Mouse (Mus musculus) lung, postnatal 4 days (tissue): Measurements from ENCODE around the gene Flad1.
A peak's percentile ranks its signal among the peaks of the same experiment; 100 is the strongest.

Experiments
- DNase-seq, 2 experiments: peaks; one replicate each; pipeline ENCODE4 v3.0.0; 2021

Flad1 gene

DNA sequence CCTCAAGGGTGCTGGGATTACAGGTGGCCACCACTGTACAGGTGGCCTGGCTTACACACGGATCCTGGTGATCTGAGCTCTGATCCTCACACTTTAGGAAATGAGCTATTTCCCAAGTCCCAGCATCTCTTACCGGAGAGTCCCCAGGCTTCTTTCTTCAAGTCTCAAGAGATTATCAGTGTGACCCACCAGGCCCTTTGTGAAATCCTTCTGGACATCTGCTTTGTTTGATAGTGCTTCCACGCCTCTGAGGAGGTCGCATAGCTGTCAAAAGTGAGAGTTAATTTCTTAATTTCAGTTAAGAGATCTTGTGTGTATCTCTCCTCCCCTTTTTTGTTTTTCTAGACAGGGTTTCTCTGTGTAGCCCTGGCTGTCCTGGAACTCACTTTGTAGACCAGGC is 14.2 kb upstream of the Flad1 start:
- no peak for DNase-seq

DNA sequence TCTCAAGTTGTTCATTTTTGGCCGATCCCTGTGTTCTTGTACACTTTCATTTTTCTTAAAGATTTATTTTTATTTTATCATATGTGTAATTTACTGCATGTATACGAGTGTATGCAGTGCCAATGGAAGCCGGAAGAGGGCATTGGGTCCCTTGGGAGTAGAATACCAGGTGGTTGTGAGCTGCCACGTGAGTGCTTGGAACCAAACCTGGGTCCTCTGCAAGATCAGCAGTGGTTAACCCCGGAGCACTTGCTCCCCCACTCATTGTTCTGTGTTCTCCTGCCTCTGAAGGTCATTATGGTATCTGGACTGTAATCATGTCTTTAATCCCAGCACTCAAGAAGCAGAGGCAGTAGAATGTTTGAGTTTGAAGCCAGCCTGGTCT is 13.5 kb upstream of the Flad1 start:
- DNase-seq, result no peak

DNA sequence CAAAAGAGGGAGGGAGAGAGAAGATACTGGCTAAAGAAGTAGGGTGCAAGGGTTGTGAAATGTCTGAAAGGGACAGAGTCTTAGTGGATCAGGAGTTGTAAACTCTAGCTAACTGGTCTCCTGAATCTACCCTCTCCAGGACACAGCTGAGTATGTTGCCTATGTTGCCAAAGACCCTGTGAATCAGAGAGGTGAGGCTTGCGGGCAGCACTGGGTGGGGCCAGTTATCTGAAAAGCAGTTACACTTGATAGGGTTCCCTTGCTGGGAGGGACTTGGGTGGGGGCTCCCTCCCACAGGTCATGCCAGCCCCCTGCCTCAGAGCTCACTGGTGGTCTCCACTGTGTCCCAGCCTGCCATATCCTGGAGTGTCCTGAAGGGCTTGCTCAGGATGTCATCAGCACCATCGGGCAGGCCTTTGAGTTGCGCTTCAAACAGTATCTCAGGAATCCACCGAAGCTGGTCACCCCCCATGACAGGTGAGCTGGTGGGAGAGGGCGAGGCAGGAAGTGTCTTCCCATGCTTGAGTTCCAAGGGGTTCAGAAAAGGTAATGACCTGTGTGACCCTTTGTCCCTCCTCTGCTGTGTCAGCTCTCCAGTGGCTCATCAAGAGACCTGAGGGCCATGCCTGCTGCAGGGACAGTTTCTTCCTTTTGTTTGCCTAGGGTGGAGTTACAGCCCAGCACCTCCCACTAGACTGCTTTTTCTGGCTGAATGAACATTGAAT is 12.9 kb upstream of the Flad1 start:
- no peak for DNase-seq

DNA sequence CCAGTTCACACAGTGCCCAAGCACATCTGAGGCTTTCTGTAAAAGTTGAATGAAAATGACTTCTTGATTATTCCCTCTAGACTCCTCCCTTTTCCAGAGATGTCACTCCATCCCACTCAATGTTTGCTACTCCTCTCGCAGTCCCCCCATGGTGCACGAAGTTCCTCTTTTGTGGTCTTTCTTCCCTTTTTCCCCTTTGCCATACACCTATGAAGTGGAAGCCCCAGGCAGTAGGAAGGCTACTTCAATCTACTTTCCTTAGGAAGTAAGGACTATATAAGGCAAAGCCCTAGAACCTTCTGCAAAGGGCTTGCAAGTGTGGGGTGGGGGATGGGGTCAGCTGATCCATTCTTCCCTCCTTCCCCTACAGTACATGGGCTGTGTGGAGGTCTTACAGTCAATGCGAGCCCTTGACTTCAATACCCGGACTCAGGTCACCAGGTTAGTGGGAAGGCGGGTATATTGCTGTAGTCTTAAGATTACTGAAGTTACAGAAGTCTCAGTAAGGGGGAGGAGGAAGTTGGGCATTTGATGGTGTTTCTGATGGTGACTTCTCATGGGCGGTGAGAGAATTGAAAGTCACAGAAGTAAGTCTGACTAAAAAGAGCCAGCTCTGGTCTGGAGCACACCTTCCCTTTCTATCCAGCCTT is 11.0 kb upstream of the Flad1 start:
- no peak for DNase-seq

DNA sequence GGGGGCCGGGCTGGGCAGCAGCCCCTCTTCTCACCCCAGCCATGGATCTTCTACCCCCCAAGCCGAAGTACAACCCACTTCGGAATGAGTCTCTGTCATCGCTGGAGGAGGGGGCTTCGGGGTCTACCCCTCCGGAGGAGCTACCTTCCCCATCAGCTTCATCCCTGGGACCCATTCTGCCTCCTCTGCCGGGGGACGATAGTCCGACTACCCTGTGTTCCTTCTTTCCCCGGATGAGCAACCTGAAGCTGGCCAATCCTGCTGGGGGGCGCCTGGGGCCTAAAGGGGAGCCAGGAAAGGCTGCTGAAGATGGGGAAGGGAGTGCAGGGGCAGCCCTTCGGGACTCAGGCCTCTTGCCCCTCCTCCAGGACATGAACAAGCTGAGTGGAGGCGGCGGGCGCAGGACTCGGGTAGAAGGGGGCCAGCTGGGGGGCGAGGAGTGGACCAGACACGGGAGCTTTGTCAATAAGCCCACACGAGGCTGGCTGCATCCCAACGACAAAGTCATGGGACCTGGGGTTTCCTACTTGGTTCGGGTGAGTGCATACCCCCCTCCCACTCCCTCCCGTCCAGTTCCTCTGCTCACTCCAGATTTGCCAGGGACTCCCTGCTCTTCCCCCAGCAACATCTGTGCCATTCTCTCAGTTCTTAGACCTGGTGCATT is 10.3 kb upstream of the Flad1 start:
- peak; percentile 35 to 63 for DNase-seq

DNA sequence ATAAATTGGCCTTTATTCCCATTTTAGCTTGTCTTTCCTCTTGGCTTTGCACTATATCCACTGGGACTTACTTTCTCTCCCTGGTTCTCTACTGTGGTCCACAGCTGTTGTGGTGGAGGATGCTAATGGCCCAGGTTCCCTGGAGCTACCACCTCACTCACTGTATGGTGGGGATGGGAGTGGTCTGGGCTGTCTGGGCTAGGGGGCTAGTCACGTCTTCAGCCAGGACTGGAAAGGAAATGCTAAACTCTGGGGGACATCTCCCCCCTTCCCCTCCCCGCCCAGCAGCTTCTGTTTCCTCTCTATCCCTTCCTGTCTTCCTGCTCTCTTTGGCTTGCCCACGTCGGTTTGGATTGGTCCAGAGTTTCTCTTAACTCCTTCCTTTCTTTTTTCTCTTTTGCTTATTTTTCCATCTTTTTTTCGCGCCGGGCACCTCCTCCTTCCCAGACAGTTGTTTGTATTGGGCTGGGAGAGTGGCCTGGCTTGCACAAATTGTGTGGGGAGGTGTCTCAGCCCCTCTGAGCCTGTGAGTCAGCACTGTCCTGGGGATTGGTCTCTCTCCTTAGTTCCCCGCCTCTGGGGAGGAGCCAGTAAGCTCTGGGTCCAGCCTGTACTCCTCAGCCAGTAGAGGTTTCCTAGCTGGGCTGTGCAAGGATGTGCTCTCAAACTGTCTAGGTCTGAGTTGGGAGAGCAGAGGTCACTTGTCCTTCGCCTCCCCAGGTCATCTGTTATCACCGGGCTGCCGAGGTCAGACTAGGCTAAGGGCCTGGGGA is 9.5 kb upstream of the Flad1 start:
- peak; percentile 88 to 93 for DNase-seq

DNA sequence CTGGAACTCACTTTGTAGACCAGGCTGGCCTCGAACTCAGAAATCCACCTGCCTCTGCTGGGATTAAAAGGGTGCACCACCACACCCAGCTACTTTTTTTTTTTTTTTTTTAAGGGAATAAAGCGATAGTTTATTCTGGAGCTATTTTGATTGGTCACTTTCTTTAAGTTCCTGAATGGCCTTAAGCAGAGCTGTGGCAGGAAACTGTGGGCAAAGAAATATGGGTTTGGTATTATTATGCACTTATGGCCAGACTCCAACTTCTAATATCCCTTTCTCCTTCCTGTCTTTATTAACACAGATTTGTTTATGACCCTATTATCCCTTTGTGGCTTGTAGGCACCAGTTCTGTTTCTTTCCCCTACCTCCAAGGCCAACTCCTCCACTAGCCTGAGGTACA is 8.8 kb upstream of the Flad1 start:
- no peak for DNase-seq

DNA sequence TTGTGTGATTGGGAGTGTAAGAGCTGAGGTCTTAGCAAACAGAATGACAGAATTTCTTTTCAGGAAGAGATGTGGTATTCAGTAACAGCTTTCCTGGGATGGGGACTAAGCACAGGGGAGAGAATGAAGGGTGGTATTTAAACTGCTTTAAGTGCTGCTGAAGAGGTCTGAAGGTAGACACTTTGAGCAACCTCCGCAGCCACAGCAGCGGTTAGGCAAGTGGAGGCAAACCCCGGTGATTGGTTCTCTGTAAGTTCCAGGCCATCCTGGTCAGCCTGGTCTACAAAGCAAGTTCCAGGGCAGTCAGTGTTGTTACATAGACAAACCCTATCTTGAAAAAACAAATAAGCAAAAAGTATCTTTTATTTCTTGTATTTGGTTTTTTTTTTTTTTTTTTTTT is 8.3 kb upstream of the Flad1 start:
- peak; percentile 52 for DNase-seq

DNA sequence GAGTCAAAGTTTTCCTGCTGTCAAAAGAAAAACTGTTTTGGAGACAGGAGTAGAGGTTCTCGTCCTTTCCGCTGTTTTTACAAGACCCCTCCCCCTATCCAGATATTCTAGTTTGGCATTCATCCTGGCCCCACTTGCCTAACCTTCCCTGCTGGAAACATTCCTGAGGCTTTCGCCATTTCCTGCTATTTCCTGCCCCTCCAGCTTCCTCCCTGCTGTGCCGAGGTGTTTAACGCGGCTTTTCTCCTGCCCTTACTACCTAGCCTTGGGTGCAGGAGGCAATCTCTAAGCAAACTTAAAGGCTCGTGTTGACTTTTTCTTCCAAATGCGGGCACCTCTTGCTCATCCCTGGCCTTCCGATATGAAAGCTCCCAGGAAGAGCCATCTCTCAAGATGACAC is 7.9 kb upstream of the Flad1 start:
- DNase-seq, result peak; percentile 82 to 84

DNA sequence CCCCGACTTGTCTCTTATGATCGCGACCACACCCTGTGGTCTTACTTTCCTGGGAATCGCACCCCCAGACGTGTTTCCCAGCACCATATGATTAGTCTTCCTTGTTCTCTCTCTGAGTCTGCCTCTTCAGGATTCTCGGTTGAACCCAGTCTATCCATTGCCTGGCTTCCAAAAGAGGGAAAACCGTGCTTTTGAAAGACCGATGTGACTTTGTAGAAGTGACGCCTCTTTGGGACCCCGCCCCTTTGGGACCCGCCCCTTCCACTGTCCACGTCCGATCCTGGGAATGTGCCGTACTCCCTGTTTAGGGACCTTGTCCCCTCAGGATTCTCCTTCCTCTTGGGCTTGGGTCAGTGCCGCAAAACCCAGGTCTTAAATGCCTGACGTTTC is 7.2 kb upstream of the Flad1 start:
- DNase-seq, result peak; percentile 89 to 90

DNA sequence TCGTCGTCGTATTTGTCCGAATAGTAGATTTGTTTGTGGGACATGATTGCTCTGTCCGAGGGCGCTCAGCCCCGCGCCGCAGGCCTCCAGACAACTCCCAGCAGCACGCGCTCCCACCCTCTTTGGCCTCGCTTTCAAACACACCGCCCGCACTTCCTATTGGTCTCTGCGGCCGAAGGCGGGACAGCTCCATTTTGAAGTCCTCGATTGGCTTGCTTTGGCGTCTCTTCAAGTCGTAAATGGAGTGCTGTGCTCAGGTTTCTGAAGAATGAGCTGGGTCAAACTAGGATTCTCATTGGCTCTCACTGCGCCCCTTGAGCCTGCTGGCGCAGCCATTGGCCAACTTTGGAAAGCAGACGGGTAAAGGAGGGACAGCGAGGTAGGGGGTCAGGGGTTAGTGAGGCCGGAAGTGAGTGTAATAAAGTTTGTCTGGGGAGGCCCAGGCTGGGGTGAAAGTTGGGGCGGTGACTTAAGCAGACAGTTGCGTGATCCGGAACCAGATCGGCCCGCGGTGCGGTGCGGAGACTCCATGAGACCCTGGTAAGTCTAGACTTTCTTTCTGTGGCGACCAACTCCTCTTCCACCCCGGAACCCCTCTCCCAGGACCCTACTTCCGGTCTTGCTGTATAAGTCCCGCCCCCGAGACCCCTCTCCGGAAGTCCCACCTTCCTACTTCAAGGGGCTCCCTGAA is 6.6 kb upstream of the Flad1 start, which contains the start of the genes Cks1b and Shc1:
Gene Cks1b (minus strand): TSS at position 214 of the 691 bp plus-strand sequence.
Gene Shc1 (plus strand): TSS at position 274 of the 691 bp plus-strand sequence.
- peak; percentile 95 to 98 for DNase-seq

DNA sequence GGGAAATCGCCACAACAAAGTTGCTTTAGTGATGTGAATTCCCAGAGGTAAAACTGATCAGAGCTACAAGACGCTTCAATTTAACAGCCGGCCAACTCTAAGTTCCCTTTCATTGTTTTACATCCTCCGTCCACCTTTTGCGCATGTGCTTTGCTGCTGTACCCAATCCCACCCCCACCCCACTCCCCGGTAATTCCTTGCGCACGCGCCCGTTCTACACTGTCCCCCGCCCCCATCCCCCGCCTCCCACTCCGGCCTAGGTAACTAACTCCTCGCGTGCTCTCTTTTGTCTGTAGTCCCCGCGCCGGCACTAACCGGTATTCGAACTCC is 6.1 kb upstream of the Flad1 start:
- DNase-seq, result no peak

DNA sequence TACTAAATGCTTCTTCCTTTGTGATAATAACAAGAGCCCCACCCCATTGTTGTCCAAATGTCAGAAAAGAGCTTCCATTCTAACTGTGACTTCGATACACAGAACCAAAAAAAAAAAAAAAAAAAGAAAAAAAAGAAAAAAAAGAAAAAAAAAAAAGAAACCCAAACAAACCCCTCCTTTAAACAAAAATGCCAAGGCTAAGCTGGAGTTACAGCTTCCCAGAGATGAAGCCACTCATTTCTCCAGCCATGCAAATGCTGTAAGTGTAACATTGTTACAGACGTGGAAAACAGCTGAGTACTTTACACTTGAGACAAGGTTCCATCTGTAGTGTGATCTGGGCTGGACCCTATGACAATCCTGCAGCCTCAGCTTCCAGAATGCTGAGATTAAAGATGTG is 5.5 kb upstream of the Flad1 start:
- DNase-seq, result no peak

DNA sequence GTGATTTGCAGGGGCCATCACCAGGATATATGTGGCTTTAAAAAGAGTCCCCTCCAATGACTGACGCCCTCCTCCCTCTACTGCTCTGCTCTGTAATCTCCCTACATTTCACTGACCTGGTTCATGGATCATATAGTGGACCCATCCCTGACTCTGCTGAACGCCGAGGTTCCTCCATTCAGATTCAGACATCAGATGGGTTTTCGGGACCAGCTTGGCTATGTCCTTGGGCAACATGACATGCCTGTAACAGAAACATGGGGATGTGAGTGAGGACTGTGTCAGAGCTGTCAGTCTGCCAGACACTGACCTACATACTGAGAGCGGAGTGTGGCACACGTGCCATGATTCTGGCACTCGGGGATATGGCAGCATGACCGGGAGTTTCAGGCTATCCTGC is 4.5 kb upstream of the Flad1 start:
- DNase-seq, result no peak

DNA sequence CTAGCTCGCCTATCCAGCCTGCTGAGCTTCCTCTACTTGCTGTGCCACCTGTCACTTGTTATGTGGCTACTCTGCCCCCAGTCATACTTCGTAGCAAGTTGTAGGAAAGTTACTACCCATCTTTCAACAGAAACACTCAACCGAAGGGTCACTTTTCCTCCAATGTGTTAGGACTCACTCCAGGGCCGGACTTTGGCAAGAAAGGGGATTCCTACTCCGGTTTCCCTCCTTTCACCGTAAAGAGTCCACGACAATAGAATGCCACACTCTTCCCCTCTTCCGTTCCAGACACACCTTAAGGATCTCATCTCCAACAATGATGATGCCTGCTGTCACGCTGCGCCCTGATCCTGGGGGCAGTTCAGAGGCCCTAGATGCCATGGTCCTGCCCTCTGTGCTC is 806 bp downstream of the Flad1 start:
- DNase-seq, result no peak

DNA sequence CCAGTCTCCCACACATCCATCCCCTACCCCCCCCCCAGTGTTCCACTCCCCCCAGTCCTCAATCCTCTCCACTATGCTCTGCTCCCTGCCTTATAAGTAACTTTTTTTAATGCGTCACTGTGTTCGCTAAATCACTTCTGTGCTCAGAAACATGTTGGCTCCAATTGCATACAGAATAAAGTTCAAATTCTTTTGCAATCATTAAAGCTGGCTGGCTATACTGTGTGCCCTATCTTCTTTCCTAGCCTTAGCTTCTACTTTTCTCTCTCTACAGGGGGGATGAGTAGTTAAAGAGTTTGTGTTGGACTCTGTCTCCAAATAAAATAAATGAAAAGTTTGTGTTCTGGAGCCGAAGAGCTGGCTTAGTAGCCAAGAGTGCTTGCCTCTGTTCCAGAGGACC is 2.0 kb downstream of the Flad1 start:
- DNase-seq, result no peak

DNA sequence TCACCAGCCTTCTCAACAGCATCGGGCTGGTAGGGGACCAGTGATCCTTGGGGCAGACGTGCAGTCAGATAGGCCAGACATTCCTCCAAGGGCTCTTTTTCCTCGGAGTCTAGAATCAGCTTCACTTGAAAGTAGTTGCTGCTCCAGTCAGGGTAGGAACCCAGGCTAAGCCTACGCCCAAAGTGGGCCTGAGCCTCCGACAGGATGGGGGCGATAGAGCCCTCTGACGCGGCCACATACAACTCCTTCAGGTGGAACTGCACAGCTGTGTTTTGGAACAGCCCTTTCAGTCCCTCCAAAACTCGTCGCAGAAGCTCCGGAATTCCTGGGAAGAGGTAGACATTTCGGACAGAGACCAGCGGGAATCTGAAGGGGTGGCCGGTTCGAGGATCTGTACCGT is 3.2 kb downstream of the Flad1 start:
- no peak for DNase-seq

DNA sequence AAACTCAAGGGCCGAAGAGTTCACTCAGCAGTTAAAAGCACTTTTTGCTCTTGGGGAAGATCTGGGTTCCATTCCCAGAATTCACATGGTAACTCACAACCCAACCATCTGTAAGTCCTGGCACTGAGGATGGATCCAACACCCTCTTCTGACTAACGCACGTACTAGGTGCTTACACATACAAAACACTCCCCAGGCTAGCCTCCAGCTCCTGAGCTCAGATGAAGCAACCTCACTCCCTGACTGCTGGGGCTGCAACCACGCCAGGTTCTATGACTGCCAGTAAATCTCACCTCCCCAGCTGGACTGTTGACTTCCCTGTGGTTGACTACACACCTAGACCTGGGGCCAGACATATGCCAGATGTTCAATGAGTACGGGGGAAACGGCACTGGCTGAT is 4.8 kb downstream of the Flad1 start:
- DNase-seq, result no peak

DNA sequence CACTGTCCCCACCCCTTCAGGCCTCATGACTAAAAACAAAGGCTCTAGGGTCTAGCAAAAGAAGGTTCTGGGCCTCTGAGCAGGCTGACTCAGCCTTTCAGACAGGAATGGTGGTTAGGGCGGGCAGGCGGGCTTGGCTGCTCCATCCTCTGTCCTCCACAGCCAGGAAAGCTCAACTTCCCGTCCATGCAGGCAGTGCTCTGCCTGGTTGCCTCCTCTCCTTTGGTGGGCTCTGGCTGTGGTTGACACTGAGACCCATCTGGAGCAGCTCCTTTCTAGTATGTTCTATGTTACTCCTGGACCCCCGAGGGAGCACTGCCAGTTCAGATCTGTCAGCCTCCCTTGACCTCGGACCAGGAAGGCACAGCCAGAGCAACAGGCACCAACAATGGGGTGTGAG is 9.0 kb downstream of the Flad1 start, which contains the start of gene Lenep:
Gene Lenep (minus strand): TSS at position 101 of the 400 bp plus-strand sequence.
- DNase-seq, result no peak

DNA sequence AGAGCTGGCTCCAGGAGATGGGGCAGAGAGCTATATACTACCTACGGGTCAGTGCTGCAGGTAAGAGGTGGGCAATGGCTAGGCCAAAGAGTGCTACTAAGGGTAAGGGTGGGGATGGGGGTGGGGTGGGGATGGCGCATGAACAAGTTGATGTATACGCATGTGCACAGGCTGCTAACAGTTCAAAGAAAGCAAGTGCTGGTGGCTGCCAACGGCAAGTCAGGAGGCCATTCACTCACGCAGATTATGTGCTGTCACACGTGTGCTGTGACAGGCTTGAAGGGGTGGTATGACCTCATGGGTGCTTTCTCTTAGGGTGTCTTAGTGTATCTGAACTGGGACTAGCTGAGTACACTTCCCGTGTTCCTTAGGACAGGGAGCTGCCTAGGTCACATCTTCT is 10.3 kb downstream of the Flad1 start:
- DNase-seq, result no peak

DNA sequence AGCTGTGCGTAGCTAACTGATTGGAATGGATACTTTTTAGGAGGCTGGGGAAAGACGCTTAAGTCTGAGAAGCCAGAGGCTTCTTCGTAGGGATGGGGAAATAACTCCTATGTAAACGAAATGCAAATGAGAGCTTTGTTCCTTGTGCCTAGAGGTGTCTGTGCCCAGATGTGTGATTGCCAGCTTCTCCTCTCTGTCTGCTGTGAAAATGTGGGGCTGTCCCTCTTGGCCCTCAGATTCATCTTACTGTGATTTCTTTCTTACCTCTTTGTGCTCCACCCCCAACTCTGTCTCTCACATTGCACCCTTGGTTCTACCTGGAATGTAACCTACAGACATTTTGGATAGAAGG is 15.0 kb downstream of the Flad1 start:
- no peak for DNase-seq

DNA sequence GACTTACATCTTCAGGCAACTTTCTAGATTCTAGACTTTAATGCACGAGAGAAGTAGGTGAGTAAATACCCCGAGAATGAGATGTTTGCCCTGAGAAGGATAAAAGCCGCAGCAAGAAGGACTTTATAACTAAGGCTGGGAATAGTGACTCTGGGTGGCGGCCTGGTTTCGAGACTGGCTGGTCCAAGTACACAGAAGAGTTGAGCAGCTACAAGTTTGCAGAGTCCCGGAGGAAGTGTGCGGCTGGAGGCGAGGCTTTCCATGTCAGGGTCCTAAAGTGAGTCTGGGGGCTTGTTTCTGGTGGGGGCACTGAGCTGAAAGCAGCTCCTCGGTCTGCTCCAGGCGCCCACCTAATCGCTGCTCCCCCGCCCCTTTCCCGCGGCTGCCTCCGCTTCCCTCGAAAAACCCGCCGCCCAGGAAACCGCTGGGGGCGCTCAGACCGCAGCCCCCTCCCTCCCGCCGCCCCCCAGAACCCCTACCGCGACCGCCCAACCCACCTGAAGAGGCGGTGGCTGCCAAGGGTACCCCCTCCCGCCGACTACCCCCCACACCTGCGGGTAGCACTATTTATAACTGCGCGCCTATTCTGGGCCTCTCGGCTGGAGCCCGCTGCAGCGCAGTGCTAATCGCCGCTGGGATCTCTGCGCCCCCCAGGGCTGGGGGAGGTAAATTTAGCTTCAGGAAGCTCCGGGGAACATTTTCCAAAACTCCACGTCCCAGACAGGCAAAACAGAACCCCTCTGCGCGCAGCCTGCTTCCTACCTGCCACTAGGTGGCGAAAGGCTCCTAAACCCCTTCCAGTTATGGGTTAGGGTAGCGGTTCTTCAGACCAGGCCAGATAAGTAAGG is 15.6 kb downstream of the Flad1 start:
- DNase-seq, result peak; percentile 78 to 83
